Mouse (Mus musculus) embryo, embryonic 10.5 days (tissue): ENCODE data around the gene Nprl2.
A peak's percentile ranks its signal among the peaks of the same experiment; 100 is the strongest.

Experiments
- DNase-seq: peaks from one replicate; pipeline ENCODE4 v3.0.0-alpha.2; 2015; ENCODE audit warnings: low spot score

Gene Nprl2

DNA sequence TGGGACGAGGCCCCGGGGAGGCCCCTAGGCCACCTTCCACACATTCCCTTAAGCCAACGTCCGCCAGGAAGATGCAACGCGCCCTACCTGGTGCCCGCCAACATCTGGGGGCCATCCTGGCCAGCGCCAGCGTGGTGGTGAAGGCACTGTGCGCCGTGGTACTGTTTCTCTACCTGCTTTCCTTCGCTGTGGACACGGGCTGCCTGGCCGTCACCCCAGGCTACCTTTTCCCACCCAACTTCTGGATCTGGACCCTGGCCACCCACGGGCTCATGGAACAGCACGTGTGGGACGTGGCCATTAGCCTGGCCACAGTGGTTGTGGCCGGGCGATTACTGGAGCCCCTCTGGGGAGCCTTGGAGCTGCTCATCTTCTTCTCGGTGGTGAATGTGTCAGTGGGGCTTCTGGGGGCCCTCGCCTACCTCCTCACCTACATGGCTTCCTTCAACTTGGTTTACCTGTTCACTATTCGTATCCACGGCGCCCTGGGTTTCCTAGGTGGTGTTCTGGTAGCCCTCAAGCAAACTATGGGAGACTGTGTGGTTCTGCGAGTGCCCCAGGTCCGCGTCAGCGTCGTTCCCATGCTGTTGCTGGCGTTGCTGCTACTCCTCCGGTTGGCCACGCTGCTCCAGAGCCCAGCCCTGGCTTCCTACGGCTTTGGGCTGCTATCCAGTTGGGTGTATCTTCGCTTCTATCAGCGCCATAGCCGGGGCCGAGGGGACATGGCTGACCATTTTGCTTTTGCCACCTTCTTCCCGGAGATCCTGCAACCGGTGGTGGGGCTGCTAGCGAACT lies 7.4 kb upstream of the Nprl2 start:
- peak; percentile 46 for DNase-seq

DNA sequence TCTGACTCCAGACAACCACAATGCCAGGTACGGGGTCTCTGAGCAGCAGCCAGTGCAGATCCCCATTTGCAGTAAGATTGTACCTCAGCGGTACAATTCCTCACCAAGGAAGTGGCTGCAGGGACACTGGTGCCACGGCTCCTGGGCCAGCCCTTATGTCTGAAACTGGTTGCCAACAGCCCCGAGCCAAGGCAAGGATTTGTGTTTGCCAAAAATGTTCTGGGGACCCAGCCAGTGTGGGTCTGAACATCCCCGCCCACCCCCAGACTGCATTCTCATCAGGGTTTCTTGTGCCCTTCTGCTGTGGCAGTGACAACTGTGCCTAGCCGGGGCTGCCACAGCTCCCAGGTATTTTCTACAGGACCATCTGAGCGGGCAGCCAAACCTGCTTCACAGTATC lies 3.8 kb upstream of the Nprl2 start:
- DNase-seq = no peak

GRCm38 (mm10) chr9:107538711-107539110 lies 3.3 kb upstream of the Nprl2 start:
- no peak for DNase-seq

DNA sequence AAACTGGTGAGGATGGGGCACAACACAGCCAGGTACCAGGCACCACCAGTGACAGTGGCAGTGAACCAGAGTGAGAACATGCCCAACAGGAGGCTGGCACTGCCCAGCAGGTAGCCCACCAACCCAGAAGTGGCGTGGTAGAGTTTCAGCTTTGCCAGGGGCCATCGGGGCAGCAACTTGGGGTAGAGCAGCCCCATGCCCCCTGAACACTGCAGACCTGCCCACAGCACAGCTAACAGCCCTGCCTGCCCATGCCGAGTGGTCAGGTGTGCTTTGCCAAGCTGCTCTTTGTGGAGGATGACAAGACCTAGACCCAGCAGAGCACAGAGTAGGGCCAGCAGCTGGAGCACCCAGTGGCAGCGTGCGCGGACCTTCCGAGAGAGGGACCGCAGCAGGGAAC lies 2.1 kb upstream of the Nprl2 start:
- no peak for DNase-seq

- DNase-seq = no peak
These were observed 1.6 kb upstream of the Nprl2 start for GRCm38 (mm10) chr9:107540420-107540819.

- DNase-seq = no peak
These were observed 1.0 kb upstream of the Nprl2 start for GRCm38 (mm10) chr9:107541005-107541404.

DNA sequence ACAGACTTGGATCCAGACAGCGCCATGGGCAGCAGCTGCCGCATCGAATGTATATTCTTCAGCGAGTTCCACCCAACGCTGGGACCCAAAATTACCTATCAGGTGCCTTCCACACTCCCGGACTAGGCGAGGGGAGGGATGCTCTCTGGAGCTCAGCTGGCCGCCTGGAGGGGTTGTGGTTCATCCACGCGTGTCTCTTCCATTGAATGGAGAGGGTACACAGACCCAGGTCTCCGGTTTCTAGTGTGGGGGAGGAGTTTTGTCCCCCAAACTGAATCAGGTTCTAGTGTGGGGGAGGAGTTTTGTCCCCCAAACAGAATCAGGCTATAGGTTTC lies 293 bp downstream of the Nprl2 start:
- no peak for DNase-seq

DNA sequence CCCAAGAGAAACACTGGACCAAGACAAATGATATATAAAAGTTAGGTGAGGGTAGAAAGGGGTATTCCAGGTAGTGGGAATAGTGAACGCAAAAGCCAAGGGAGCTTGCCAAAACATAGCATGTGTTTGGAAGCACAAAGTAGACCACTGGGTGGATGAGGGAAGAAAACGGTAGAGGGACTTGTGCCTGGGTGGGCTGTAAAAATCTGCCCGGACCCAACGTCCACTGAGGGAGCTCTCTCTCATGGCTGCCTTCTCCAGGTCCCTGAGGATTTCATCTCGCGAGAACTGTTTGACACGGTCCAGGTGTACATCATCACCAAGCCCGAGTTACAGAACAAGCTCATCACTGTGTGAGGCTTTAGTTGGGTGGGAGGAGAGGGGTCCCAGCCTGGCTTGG lies 695 bp downstream of the Nprl2 start:
- no peak for DNase-seq

- no peak for DNase-seq
These were observed 1.3 kb downstream of the Nprl2 start for GRCm38 (mm10) chr9:107543299-107543698.

GRCm38 (mm10) chr9:107544196-107544700 lies 2.2 kb downstream of the Nprl2 start:
- no peak for DNase-seq

DNA sequence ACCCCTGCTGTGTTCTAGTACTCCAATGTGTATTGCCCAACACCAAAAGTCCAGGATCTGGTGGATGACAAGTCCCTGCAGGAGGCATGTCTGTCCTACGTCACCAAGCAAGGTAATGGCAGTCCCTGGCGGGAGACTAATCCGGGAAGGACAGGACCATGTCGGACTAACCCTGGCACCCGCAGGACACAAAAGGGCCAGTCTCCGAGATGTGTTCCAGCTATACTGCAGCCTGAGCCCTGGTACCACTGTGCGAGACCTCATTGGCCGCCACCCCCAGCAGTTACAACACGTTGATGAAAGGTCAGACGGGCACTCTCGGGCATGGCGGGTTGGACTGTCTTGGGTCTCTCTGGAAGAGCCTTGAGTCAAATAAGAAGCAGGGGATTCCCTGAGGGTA lies 2.7 kb downstream of the Nprl2 start:
- no peak for DNase-seq

- DNase-seq = no peak
These were observed 3.2 kb downstream of the Nprl2 start for GRCm38 (mm10) chr9:107545199-107545598.

DNA sequence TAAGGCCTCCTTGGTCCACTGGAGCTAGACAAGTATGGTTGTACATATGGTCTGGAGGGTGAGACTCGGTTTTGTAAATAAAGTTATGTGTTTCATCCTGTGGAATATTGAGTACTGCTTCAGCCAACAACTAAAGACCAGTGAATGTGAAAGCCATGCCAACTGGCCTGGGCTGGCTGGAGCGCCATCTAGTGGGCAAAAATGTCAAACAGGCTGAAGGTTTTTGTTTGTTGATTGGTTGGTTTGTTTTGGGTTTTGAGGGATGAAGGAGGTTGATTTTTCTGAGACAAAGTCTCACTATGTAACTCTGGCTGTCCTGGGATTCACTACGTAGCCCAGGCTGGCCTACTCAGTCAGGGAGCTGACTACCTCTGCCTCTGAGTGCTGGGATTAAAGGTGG lies 3.6 kb downstream of the Nprl2 start:
- DNase-seq = peak; percentile 86

DNA sequence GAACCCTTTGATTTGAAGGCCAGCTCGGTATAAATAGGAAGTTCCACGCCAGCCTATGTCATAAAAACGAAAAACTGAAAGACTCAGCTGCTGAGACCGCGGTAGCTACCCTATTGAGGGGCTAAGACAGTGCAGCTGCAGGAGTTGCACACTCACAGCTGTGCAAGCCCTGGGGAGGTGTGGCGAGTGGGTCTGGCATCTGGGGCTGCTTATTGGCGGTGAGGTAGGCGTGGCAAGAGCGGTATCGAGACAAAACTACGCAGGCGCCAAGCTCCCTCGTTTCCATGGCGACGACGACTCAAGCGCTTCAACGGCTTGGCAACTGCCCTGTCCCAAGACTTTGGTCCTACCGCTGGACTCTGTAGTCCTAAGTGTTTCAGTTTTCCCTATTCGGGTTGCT lies 5.0 kb downstream of the Nprl2 start, which contains the start of gene Zmynd10:
TSS of gene Zmynd10 (plus strand) at position 273 of the 400 bp plus-strand sequence.
- peak; percentile 98 for DNase-seq

DNA sequence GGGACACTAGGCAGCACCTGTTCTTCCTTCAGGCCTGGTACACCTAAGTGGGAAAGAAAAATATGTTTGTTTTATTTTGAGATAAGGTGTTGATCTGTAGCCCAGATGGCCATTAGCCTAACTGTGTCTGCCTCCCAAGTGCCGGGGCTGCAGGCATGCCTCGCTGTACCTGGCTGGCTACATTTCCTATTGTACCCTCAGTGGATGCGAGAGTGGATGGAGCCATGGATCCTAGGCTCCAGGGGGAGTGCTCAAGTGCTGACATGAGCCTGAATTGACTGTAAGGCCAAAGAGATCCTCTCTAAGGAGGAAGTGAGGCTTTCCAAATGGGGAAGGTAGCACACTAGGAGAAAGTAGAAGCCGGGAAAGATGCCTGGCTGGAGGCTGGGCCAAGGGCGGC lies 5.9 kb downstream of the Nprl2 start:
- no peak for DNase-seq

DNA sequence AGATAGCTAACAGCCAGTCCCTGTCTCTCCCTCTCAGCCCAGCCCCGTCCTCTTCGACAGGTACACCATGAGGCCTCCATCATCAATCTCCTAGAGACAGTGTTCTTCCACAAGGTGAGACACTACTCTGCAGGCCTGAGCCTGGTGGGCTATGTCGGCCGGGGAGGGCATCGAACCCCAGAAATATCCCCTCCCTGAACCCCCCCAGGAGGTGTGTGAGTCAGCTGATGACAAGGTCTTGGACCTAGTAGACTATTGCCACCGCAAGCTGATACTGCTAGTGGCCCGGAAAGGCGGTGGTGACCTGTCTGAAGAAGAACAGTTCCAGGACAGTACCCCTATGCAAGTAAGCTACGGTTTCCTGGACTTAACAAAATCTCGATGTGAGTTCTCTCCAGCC lies 6.8 kb downstream of the Nprl2 start:
- no peak for DNase-seq

DNA sequence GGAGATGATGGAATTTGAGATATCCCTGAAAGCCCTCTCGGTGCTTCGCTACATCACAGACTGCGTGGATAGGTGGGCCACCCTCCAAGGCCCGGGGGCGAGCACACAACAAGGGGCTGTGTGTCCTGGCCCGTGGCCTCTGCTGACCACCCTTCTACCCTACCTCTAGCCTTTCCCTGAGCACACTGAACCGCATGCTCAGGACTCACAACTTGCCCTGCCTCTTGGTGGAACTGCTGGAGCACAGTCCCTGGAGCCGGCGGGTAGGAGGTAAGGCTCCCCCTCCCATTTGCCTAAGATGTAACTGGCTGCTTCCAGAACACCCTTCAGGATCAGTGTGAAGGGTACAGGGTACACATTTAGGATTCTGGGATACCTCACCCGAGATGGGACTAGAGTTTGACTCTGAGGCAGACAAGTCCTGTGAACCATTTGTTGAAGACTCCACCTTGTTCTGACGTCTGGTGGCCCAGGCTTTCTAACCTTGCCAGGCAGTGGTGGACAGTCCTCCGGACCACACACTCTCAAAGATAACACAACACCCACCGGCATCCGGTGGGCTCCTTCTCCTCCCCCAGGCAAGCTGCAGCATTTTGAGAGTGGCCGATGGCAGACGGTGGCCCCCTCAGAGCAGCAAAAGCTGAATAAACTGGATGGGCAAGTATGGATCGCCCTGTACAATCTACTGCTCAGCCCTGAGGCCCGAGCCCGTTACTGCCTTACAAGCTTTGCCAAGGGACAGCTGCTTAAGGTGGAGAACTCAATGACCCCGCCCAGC lies 7.5 kb downstream of the Nprl2 start:
- DNase-seq = no peak

GRCm38 (mm10) chr9:107550491-107551116 lies 8.6 kb downstream of the Nprl2 start:
- DNase-seq = no peak

DNA sequence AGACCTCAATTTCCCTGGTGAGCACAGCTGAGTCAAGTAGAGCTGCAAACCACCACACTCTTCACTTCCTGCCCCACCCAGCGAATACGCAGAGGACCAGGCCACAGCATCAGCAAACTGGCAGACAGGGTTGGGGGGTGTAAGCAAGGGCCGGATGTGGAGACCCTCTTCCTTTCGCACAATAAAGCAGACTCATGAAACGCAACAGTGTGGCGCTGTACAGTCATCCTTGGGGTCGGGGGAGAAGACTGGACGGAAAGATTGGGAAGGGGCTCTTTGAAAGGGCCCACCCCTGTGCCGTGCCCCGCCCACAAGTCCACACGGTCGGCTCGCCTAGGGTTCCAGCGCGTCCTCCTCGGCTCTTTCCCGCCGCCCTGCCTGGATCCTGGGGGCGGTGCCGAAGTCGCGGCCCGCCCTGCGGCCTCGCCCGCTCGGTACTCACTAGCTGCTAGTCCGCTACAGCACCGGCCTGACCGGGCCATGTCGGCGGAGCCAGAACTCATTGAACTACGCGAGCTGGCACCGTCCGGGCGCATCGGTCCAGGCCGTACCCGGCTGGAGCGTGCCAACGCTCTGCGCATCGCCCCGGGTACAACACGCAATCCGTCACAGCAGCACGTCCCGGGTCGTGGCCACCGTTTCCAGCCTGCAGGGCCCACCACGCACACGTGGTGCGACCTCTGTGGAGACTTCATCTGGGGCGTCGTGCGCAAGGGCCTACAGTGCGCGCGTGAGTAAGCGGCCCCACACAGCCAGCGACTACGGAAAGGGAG lies 9.3 kb downstream of the Nprl2 start, which contains the start of gene Rassf1:
TSS of gene Rassf1 (plus strand) at position 439 of the 773 bp plus-strand sequence.
- DNase-seq = peak; percentile 77

DNA sequence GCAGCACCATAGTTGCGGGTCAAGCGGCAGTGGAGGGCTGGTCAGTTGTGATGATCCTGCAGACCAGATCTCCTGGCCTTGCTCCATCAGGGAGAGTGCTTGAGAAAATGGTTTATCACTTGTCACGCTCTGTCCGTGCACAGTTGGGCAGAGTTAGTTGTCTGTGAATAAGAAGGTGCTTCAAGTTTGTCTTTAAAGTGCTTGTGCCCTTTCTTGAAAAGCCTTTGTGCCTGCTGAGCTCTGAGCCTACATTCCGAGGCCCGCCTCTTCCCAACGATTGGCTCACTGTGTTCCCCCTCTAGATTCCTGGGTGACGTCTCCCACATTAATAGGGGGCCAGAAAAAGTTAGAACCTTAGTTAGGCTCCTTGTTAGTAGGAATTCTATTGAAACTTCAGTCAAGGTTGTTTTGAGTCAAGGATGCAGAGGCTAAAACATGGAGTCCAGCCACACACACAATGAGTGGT lies 9.9 kb downstream of the Nprl2 start:
- peak; percentile 58 for DNase-seq

- DNase-seq = no peak
These were observed 10.8 kb downstream of the Nprl2 start for GRCm38 (mm10) chr9:107552690-107553393.
